Mouse (Mus musculus): ENCODE measurements around the gene Foxa2. TPM values are rescaled to one million over a fixed set of nuclear protein-coding genes. Genes with fewer than 3 reads are reported as not detected.

Gene Foxa2
- polyA plus RNA-seq, 1 experiment from 2014 or later, result not detected

GRCm38 (mm10) chr2:148045937-148046798 lies 601 bp downstream of the Foxa2 start:
- ATAC-seq (ENCODE audit: insufficient number of reproducible peaks, insufficient read depth, low FRiP score, low TSS enrichment, low read depth), result no peak
- no peaks in the 10 kb centered on the region for H3K36me3 ChIP-seq
- H3K9ac ChIP-seq (replicated peaks), result peak overlapping the region; percentile 27; the same call in 1 of the 2 replicates
- peak overlapping the region; percentile 56 for H3K4me2 ChIP-seq
- peaks cover 33% of the 10 kb centered on the region; the same call in 1 of the 2 replicates for H3K4me1 ChIP-seq (replicated peaks)
- H3K27me3 ChIP-seq, result peaks cover 98% of the 10 kb centered on the region
- H3K4me3 ChIP-seq (replicated peaks), result peak overlapping the region; percentile 39
- no peak overlapping the region for H3K27ac ChIP-seq
- no peaks in the 10 kb centered on the region for H3K9me3 ChIP-seq
- 1% methylated on average over 62 of the region's 65 CpGs for WGBS

- Histone ChIP-seq H3K4me2 (peak overlapping the region; percentile 56), H3K27ac (no peak overlapping the region), H3K36me3 (no peaks in the 10 kb centered on the region), H3K9ac (replicated peaks) (no peak overlapping the region), H3K4me1 (replicated peaks) (peaks cover 33% of the 10 kb centered on the region; the same call in 1 of the 2 replicates), H3K27me3 (peaks cover 99% of the 10 kb centered on the region), H3K4me3 (replicated peaks) (peak overlapping the region; percentile 39), H3K9me3 (no peaks in the 10 kb centered on the region)
- no peak for ATAC-seq (ENCODE audit: insufficient number of reproducible peaks, insufficient read depth, low FRiP score, low TSS enrichment, low read depth)
- WGBS, result 0% methylated on average over 25 of the region's 25 CpGs
Observed at GRCm38 (mm10) chr2:148045543-148045936, 1.2 kb downstream of the Foxa2 start.

GRCm38 (mm10) chr2:148044877-148045539 lies 1.8 kb downstream of the Foxa2 start:
- H3K27ac ChIP-seq, result no peak overlapping the region
- H3K4me1 ChIP-seq (replicated peaks), result peaks cover 34% of the 10 kb centered on the region; the same call in 1 of the 2 replicates
- WGBS, result 1% methylated on average over 26 of the region's 26 CpGs
- peak overlapping the region; percentile 56 for H3K4me2 ChIP-seq
- no peak for ATAC-seq (ENCODE audit: insufficient number of reproducible peaks, insufficient read depth, low FRiP score, low TSS enrichment, low read depth)
- H3K9me3 ChIP-seq, result no peaks in the 10 kb centered on the region
- H3K36me3 ChIP-seq, result no peaks in the 10 kb centered on the region
- no peak overlapping the region for H3K9ac ChIP-seq (replicated peaks)
- peak overlapping the region; percentile 15; the same call in 1 of the 2 replicates for H3K4me3 ChIP-seq (replicated peaks)
- peaks cover 99% of the 10 kb centered on the region for H3K27me3 ChIP-seq

- WGBS, result under 1% methylated on average over 71 of the region's 71 CpGs
- Histone ChIP-seq H3K9me3 (no peaks in the 10 kb centered on the region), H3K27me3 (peaks cover 99% of the 10 kb centered on the region), H3K4me3 (replicated peaks) (peak overlapping the region; percentile 15; the same call in 1 of the 2 replicates), H3K36me3 (no peaks in the 10 kb centered on the region), H3K4me2 (no peak overlapping the region), H3K4me1 (replicated peaks) (peaks cover 40% of the 10 kb centered on the region; the same call in 1 of the 2 replicates), H3K27ac (no peak overlapping the region), H3K9ac (replicated peaks) (no peak overlapping the region)
- no peak for ATAC-seq (ENCODE audit: insufficient number of reproducible peaks, insufficient read depth, low FRiP score, low TSS enrichment, low read depth)
Observed at GRCm38 (mm10) chr2:148043976-148044876, 2.5 kb downstream of the Foxa2 start.

GRCm38 (mm10) chr2:148043271-148043975 lies 3.3 kb downstream of the Foxa2 start:
- H3K9me3 ChIP-seq, result no peaks in the 10 kb centered on the region
- no peak for ATAC-seq (ENCODE audit: insufficient number of reproducible peaks, insufficient read depth, low FRiP score, low TSS enrichment, low read depth)
- WGBS, result 6% methylated on average over 17 of the region's 17 CpGs

GRCm38 (mm10) chr2:148042126-148042640 lies 4.6 kb downstream of the Foxa2 start:
- Histone ChIP-seq H3K27me3 (peaks cover 99% of the 10 kb centered on the region), H3K27ac (no peak overlapping the region), H3K9me3 (no peaks in the 10 kb centered on the region), H3K4me2 (no peak overlapping the region), H3K36me3 (no peaks in the 10 kb centered on the region), H3K9ac (replicated peaks) (no peak overlapping the region), H3K4me1 (replicated peaks) (peaks cover 32% of the 10 kb centered on the region; the same call in 1 of the 2 replicates), H3K4me3 (replicated peaks) (no peak overlapping the region)
- 9% methylated on average over 3 of the region's 3 CpGs for WGBS
- ATAC-seq (ENCODE audit: insufficient number of reproducible peaks, insufficient read depth, low FRiP score, low TSS enrichment, low read depth), result no peak

More at GRCm38 (mm10) chr2:148043271-148043975, 3.3 kb downstream of the Foxa2 start:
- H3K9ac ChIP-seq (replicated peaks), result no peak overlapping the region
- peaks cover 99% of the 10 kb centered on the region for H3K27me3 ChIP-seq
- H3K4me3 ChIP-seq (replicated peaks), result 0 out of 2 replicates have a peak overlapping the region, but pooled peaks have one; percentile 9
- H3K4me2 ChIP-seq, result no peak overlapping the region
- no peaks in the 10 kb centered on the region for H3K36me3 ChIP-seq
- peaks cover 33% of the 10 kb centered on the region; the same call in 1 of the 2 replicates for H3K4me1 ChIP-seq (replicated peaks)
- no peak overlapping the region for H3K27ac ChIP-seq

- no peak overlapping the region for H3K9ac ChIP-seq (replicated peaks)
- H3K4me3 ChIP-seq (replicated peaks), result no peak overlapping the region
- H3K4me1 ChIP-seq (replicated peaks), result peaks cover 28% of the 10 kb centered on the region; the same call in 1 of the 2 replicates
- H3K27ac ChIP-seq, result no peak overlapping the region
- H3K27me3 ChIP-seq, result peaks cover 99% of the 10 kb centered on the region
- H3K4me2 ChIP-seq, result no peak overlapping the region
- ATAC-seq (ENCODE audit: insufficient number of reproducible peaks, insufficient read depth, low FRiP score, low TSS enrichment, low read depth), result no peak
- no peaks in the 10 kb centered on the region for H3K9me3 ChIP-seq
- 4% methylated on average over 5 of the region's 5 CpGs for WGBS
- no peaks in the 10 kb centered on the region for H3K36me3 ChIP-seq
Observed at GRCm38 (mm10) chr2:148041381-148041780, 5.4 kb downstream of the Foxa2 start.

GRCm38 (mm10) chr2:148040236-148041121 lies 6.3 kb downstream of the Foxa2 start:
- Histone ChIP-seq H3K27me3 (peaks cover 99% of the 10 kb centered on the region), H3K4me3 (replicated peaks) (no peak overlapping the region)
- WGBS, result 1% methylated on average over 37 of the region's 37 CpGs

GRCm38 (mm10) chr2:148039351-148040235 lies 7.2 kb downstream of the Foxa2 start:
- Histone ChIP-seq H3K9ac (replicated peaks) (no peak overlapping the region), H3K36me3 (no peaks in the 10 kb centered on the region), H3K4me2 (no peak overlapping the region), H3K4me3 (replicated peaks) (no peak overlapping the region), H3K27ac (no peak overlapping the region), H3K27me3 (peaks cover 99% of the 10 kb centered on the region), H3K9me3 (no peaks in the 10 kb centered on the region), H3K4me1 (replicated peaks) (peaks cover 14% of the 10 kb centered on the region; the same call in 1 of the 2 replicates)
- no peak for ATAC-seq (ENCODE audit: insufficient number of reproducible peaks, insufficient read depth, low FRiP score, low TSS enrichment, low read depth)
- WGBS, result under 1% methylated on average over 53 of the region's 53 CpGs

More at GRCm38 (mm10) chr2:148040236-148041121, 6.3 kb downstream of the Foxa2 start:
- no peak overlapping the region for H3K4me2 ChIP-seq
- peaks cover 20% of the 10 kb centered on the region; the same call in 1 of the 2 replicates for H3K4me1 ChIP-seq (replicated peaks)
- H3K27ac ChIP-seq, result no peak overlapping the region
- no peaks in the 10 kb centered on the region for H3K36me3 ChIP-seq
- H3K9ac ChIP-seq (replicated peaks), result no peak overlapping the region
- H3K9me3 ChIP-seq, result no peaks in the 10 kb centered on the region
- ATAC-seq (ENCODE audit: insufficient number of reproducible peaks, insufficient read depth, low FRiP score, low TSS enrichment, low read depth), result no peak
